Mouse (Mus musculus) kidney, postnatal 14 days (tissue): ENCODE data around the gene Opcml.

Source experiments
- DNase-seq: peaks from one replicate; pipeline ENCODE4 v3.0.0; 2022; ENCODE audit warnings: mixed read lengths

Gene Opcml

GRCm38 (mm10) chr9:28013192-28013591, 222.6 kb downstream of the Opcml start:
- DNase-seq: no peak

- no peak for DNase-seq
Measured at GRCm38 (mm10) chr9:28028156-28028555, 237.6 kb downstream of the Opcml start.

- no peak for DNase-seq
Measured at GRCm38 (mm10) chr9:28028788-28029393, 238.3 kb downstream of the Opcml start.

- no peak for DNase-seq
Measured at GRCm38 (mm10) chr9:28049157-28049556, 258.6 kb downstream of the Opcml start.

- peak; percentile 8 for DNase-seq
Measured at GRCm38 (mm10) chr9:28057171-28057845, 266.7 kb downstream of the Opcml start.

GRCm38 (mm10) chr9:28065126-28065525, 274.6 kb downstream of the Opcml start:
- no peak for DNase-seq

- DNase-seq: no peak
Measured at GRCm38 (mm10) chr9:28080694-28081093, 290.1 kb downstream of the Opcml start.

- DNase-seq: no peak
Measured at GRCm38 (mm10) chr9:28083754-28084153, 293.2 kb downstream of the Opcml start.

GRCm38 (mm10) chr9:28084273-28084726, 293.7 kb downstream of the Opcml start:
- DNase-seq: peak; percentile 34

GRCm38 (mm10) chr9:28091395-28091794, 300.8 kb downstream of the Opcml start:
- no peak for DNase-seq

- no peak for DNase-seq
Measured at GRCm38 (mm10) chr9:28094722-28095121, 304.1 kb downstream of the Opcml start.

GRCm38 (mm10) chr9:28096204-28096603, 305.6 kb downstream of the Opcml start:
- DNase-seq: no peak

- no peak for DNase-seq
Measured at GRCm38 (mm10) chr9:28101981-28102380, 311.4 kb downstream of the Opcml start.

- DNase-seq: no peak
Measured at GRCm38 (mm10) chr9:28121858-28122257, 331.3 kb downstream of the Opcml start.

- no peak for DNase-seq
Measured at GRCm38 (mm10) chr9:28128735-28129134, 338.2 kb downstream of the Opcml start.

- DNase-seq: no peak
Measured at GRCm38 (mm10) chr9:28131521-28131920, 340.9 kb downstream of the Opcml start.

GRCm38 (mm10) chr9:28136614-28137013, 346.0 kb downstream of the Opcml start:
- no peak for DNase-seq

- DNase-seq: no peak
Measured at GRCm38 (mm10) chr9:28139957-28140597, 349.5 kb downstream of the Opcml start.

GRCm38 (mm10) chr9:28149507-28149906, 358.9 kb downstream of the Opcml start:
- no peak for DNase-seq

- no peak for DNase-seq
Measured at GRCm38 (mm10) chr9:28153748-28154147, 363.2 kb downstream of the Opcml start.

GRCm38 (mm10) chr9:28157092-28157491, 366.5 kb downstream of the Opcml start:
- DNase-seq: no peak

- DNase-seq: no peak
Measured at GRCm38 (mm10) chr9:28160953-28161352, 370.4 kb downstream of the Opcml start.

GRCm38 (mm10) chr9:28163946-28164345, 373.4 kb downstream of the Opcml start:
- no peak for DNase-seq

GRCm38 (mm10) chr9:28171890-28172289, 381.3 kb downstream of the Opcml start:
- peak; percentile 2 for DNase-seq
